15 mouse cellular contexts compared by ENCODE assay signal in the genomic region with DNA sequence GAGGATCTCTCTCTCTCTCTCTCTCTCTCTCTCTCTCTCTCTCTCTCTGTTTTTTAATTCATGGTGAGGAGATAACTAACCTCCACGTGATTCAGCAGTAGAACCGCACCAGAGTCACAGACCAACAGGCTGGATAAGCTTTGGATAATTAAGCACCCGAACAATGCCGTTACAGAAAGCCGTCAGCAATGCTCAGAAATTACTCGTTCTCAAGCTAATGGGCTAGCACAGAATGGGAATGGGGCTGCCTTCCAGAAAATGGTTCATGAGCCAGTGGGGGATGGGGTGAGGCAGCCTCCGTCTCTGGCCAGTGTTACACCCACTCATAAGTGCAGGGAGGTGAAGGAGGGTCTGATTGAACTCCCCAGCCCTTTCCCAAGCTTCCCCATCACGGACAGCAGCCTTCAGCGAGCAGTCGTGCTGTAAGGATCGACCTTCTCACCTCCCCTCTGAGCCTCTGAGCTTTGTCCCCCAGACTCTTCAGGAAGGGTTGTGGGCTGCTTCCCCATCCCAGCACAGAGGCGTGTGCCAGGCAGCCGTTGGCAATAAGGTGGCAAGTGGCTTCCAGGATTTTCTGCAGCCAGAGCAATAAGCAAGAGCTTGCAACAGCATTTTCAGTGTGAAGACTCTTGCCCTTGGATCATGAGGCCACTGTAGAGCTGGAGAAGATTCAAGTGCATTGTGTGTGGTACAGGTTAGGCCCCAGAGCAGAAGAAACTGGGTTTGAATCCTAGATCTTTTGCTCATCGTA. TPM values are rescaled to one million over a fixed set of nuclear protein-coding genes. Genes with fewer than 3 reads are reported as not detected.
A peak's percentile ranks its signal among the peaks of the same experiment; 100 is the strongest.
DNase-seq lines count a peak whose midpoint lies in the region; ATAC-seq lines count a peak whose summit lies in the region.
"Had no signal": no experiment of that assay in that cellular context is flagged by ENCODE, and none has a peak within 500 bp of the region (broad histone marks: within the 10 kb centered on the region; RNA-seq: fewer than 3 reads in every experiment).

No protein-coding gene starts in this region.

- WGBS in kidney, embryonic 16.5 days: 63% methylated on average over 14 of the region's 14 CpGs
- 80% methylated on average over 14 of the region's 14 CpGs for WGBS in midbrain, embryonic 14.5 days
- 75% methylated on average over 14 of the region's 14 CpGs for WGBS in midbrain, embryonic 13.5 days

- no peak for ATAC-seq in kidney, embryonic 16.5 days (ENCODE audit: low FRiP score, low TSS enrichment)
- no peak for ATAC-seq in midbrain, embryonic 14.5 days (ENCODE audit: low FRiP score, low TSS enrichment)
- no peak for ATAC-seq in midbrain, embryonic 13.5 days

- no peaks in the 10 kb centered on the region for H3K4me1 ChIP-seq in kidney, embryonic 16.5 days (ENCODE audit: insufficient read depth, low read length)
- peaks cover 3% of the 10 kb centered on the region; the same call in 1 of the 2 replicates for H3K4me1 ChIP-seq in midbrain, embryonic 14.5 days (ENCODE audit: control insufficient read depth, insufficient read depth, low read length)
- peaks cover 4% of the 10 kb centered on the region; the same call in 1 of the 2 replicates for H3K4me1 ChIP-seq in midbrain, embryonic 13.5 days (replicated peaks)
- H3K4me1 ChIP-seq: embryonic facial prominence, embryonic 12.5 days; limb, embryonic 15.5 days had no signal

- H3K4me3 ChIP-seq in kidney, embryonic 16.5 days (ENCODE audit: low read length): no peak overlapping the region
- no peak overlapping the region for H3K4me3 ChIP-seq in midbrain, embryonic 14.5 days (replicated peaks; ENCODE audit: low read depth, low read length)
- H3K4me3 ChIP-seq in midbrain, embryonic 13.5 days (replicated peaks): no peak overlapping the region
- H3K4me3 ChIP-seq: embryonic facial prominence, embryonic 12.5 days; left cerebral cortex, adult 2 months; limb, embryonic 15.5 days had no signal

- no peak overlapping the region for H3K9ac ChIP-seq in kidney, embryonic 16.5 days (replicated peaks; ENCODE audit: low read length)
- H3K9ac ChIP-seq in midbrain, embryonic 14.5 days (replicated peaks; ENCODE audit: low read length): no peak overlapping the region
- no peak overlapping the region for H3K9ac ChIP-seq in midbrain, embryonic 13.5 days (replicated peaks)
- H3K9ac ChIP-seq: embryonic facial prominence, embryonic 12.5 days; limb, embryonic 15.5 days had no signal

- no peak overlapping the region for H3K4me2 ChIP-seq in kidney, embryonic 16.5 days (replicated peaks; ENCODE audit: low read depth, low read length)
- no peak overlapping the region for H3K4me2 ChIP-seq in midbrain, embryonic 14.5 days (ENCODE audit: low read length)
- H3K4me2 ChIP-seq in midbrain, embryonic 13.5 days (replicated peaks): no peak overlapping the region
- H3K4me2 ChIP-seq: embryonic facial prominence, embryonic 12.5 days; limb, embryonic 15.5 days had no signal

- DNase-seq in cerebellum, postnatal 10 days: peak; percentile 65 to 66
- no peak for DNase-seq in cerebellum, adult 11 months
- DNase-seq in kidney, adult 11 months: peak; percentile 21
- peak; percentile 4 for DNase-seq in midbrain, embryonic 14.5 days
- peak; percentile 14 for DNase-seq in adrenal gland, postnatal 25 days
- DNase-seq in spleen, postnatal 14 days (ENCODE audit: low spot score in 2 of 2): no peak
- DNase-seq: cerebellum, postnatal 36 days; heart, adult 11 months; thymus, postnatal 14 days had no signal

- no peaks in the 10 kb centered on the region for H3K36me3 ChIP-seq in kidney, embryonic 16.5 days (ENCODE audit: insufficient read depth, low read length)
- no peaks in the 10 kb centered on the region for H3K36me3 ChIP-seq in midbrain, embryonic 14.5 days (ENCODE audit: control insufficient read depth, insufficient read depth, low read length)
- H3K36me3 ChIP-seq in midbrain, embryonic 13.5 days: no peaks in the 10 kb centered on the region
- H3K36me3 ChIP-seq: embryonic facial prominence, embryonic 12.5 days; limb, embryonic 15.5 days had no signal

- no peak overlapping the region for H3K27ac ChIP-seq in kidney, embryonic 16.5 days (ENCODE audit: low read length)
- H3K27ac ChIP-seq in midbrain, embryonic 14.5 days (replicated peaks; ENCODE audit: low read depth, low read length): no peak overlapping the region
- no peak overlapping the region for H3K27ac ChIP-seq in midbrain, embryonic 13.5 days
- H3K27ac ChIP-seq: embryonic facial prominence, embryonic 12.5 days; left cerebral cortex, adult 2 months; limb, embryonic 15.5 days had no signal

- H3K9me3 ChIP-seq in kidney, embryonic 16.5 days (ENCODE audit: low read length): no peaks in the 10 kb centered on the region
- no peaks in the 10 kb centered on the region for H3K9me3 ChIP-seq in midbrain, embryonic 14.5 days (ENCODE audit: control insufficient read depth, low read length)
- no peaks in the 10 kb centered on the region for H3K9me3 ChIP-seq in midbrain, embryonic 13.5 days
- H3K9me3 ChIP-seq: embryonic facial prominence, embryonic 12.5 days; limb, embryonic 15.5 days had no signal

- H3K27me3 ChIP-seq in kidney, embryonic 16.5 days (ENCODE audit: insufficient read depth, low read length): no peaks in the 10 kb centered on the region
- H3K27me3 ChIP-seq in midbrain, embryonic 14.5 days (ENCODE audit: control insufficient read depth, insufficient read depth, low read length): no peaks in the 10 kb centered on the region
- no peaks in the 10 kb centered on the region for H3K27me3 ChIP-seq in midbrain, embryonic 13.5 days
- H3K27me3 ChIP-seq: embryonic facial prominence, embryonic 12.5 days; limb, embryonic 15.5 days had no signal

RNA-seq across cellular contexts. Expression of a gene that starts 58.6 kb away (rescaled TPM):
- 3.6 and 4.0 TPM in 2 replicates for polyA plus RNA-seq in kidney, embryonic 16.5 days (2015; fragmentation: Nextera tagmentation; extraction: Ambion mirVana)
- polyA plus RNA-seq in midbrain, embryonic 14.5 days (2014; fragmentation: Nextera tagmentation; extraction: Ambion mirVana): 9.1 and 9.4 TPM in 2 replicates
- 5.8 and 6.3 TPM in 2 replicates for polyA plus RNA-seq in midbrain, embryonic 13.5 days (2015; fragmentation: Nextera tagmentation; extraction: Ambion mirVana)
- total RNA-seq in adrenal gland, postnatal 25 days (2021): 4.9 and 11.8 TPM in 2 replicates
- total RNA-seq: megakaryocyte-erythroid progenitor cell, adult 5-6 weeks had no signal

Comparison
In these comparisons a context has a peak if more than half of its experiments do, and no peak if none do; other contexts are left out.
1. DNase-seq: peak in cerebellum, postnatal 10 days (2 of 2), kidney, adult 11 months (single experiment), midbrain, embryonic 14.5 days (single experiment) and adrenal gland, postnatal 25 days (single experiment); none in cerebellum, adult 11 months (single experiment) and spleen, postnatal 14 days (0 of 2).